Mouse (Mus musculus): ENCODE data around the gene Bola1. TPM values are rescaled to one million over a fixed set of nuclear protein-coding genes. Genes with fewer than 3 reads are reported as not detected.
"Not testable (repeated sequence)": the region's sequence is repeated elsewhere in the genome, so short reads cannot be mapped to it uniquely, and the experiment has no call there.

Gene Bola1
- total RNA-seq, 2 experiments from 2014 or later: 23.3 to 28.3 TPM

GRCm38 (mm10) chr3:96247356-96248140 is 28.0 kb upstream of the Bola1 start:
- no peak for DNase-seq

- not testable (repeated sequence) for DNase-seq
These were observed 26.9 kb upstream of the Bola1 start, which contains the start of gene Hist2h3c1 for GRCm38 (mm10) chr3:96246427-96246856. Hist2h3c1 (plus strand) TSS chr3:96246685.

- DNase-seq: not testable (repeated sequence)
These were observed 26.5 kb upstream of the Bola1 start for GRCm38 (mm10) chr3:96246018-96246417.

GRCm38 (mm10) chr3:96245003-96245886 is 25.7 kb upstream of the Bola1 start, which contains the start of gene Hist2h2aa1:
Hist2h2aa1 (plus strand) TSS chr3:96245497.
- peak; percentile 80 for DNase-seq

- no peak for DNase-seq
These were observed 24.5 kb upstream of the Bola1 start for GRCm38 (mm10) chr3:96243921-96244572.

GRCm38 (mm10) chr3:96240799-96241197 is 21.3 kb upstream of the Bola1 start:
- no peak for DNase-seq

GRCm38 (mm10) chr3:96239949-96240798 is 20.7 kb upstream of the Bola1 start, which contains the start of gene Hist2h2aa2:
Hist2h2aa2 (minus strand) TSS chr3:96240276.
- DNase-seq: peak; percentile 88

- DNase-seq: peak; percentile 27
These were observed 19.7 kb upstream of the Bola1 start, which contains the start of gene Hist2h3c2 for GRCm38 (mm10) chr3:96238954-96239793. Hist2h3c2 (minus strand) TSS chr3:96239127.

- no peak for DNase-seq
These were observed 18.5 kb upstream of the Bola1 start for GRCm38 (mm10) chr3:96237904-96238511.

GRCm38 (mm10) chr3:96237335-96237903 is 17.9 kb upstream of the Bola1 start:
- DNase-seq: no peak

- DNase-seq: no peak
These were observed 17.4 kb upstream of the Bola1 start for GRCm38 (mm10) chr3:96236834-96237334.

GRCm38 (mm10) chr3:96235836-96236235 is 16.3 kb upstream of the Bola1 start:
- no peak for DNase-seq

GRCm38 (mm10) chr3:96234914-96235313 is 15.4 kb upstream of the Bola1 start:
- DNase-seq: no peak

- no peak for DNase-seq
These were observed 12.2 kb upstream of the Bola1 start for GRCm38 (mm10) chr3:96231758-96232120.

GRCm38 (mm10) chr3:96230910-96231757 is 11.6 kb upstream of the Bola1 start:
- no peak for DNase-seq

- no peak for DNase-seq
These were observed 10.9 kb upstream of the Bola1 start for GRCm38 (mm10) chr3:96230404-96230803.

- no peak for DNase-seq
These were observed 9.3 kb upstream of the Bola1 start for GRCm38 (mm10) chr3:96228828-96229227.

All from gastrocnemius, postnatal 10 days (tissue).